Mouse (Mus musculus) adrenal gland, postnatal 10 days (tissue): ENCODE data around the gene Naa25. TPM values are rescaled to one million over a fixed set of nuclear protein-coding genes. Genes with fewer than 3 reads are reported as not detected.
"Not testable (repeated sequence)": the region's sequence is repeated elsewhere in the genome, so short reads cannot be mapped to it uniquely, and the experiment has no call there.

ENCODE experiments used
- DNase-seq: peaks from one replicate; pipeline ENCODE4 v3.0.0; 2021; ENCODE audit warnings: mixed read lengths
- long read RNA-seq, 2 experiments: library from polyadenylated mRNA; stranded (forward); transcript quantifications; one replicate each; pipeline ENCODE4 v2.0.0; 2021
- total RNA-seq, 2 experiments: library from RNA; stranded (reverse); gene quantifications; 2 replicates each; pipeline ENCODE4 v1.2.3; 2021

Naa25 gene
- total RNA-seq: 10 to 100 TPM; 31.0 to 32.1 TPM
- long read RNA-seq, experiment 1, full-length matches to known transcripts: 11 of 69 reads
- long read RNA-seq, experiment 1, partial matches to known transcripts: 43 of 69 reads
- long read RNA-seq, experiment 1, other reads (novel, unspliced or antisense): 15 of 69 reads
- long read RNA-seq, experiment 2, full-length matches to known transcripts: 13 of 24 reads
- long read RNA-seq, experiment 2, partial matches to known transcripts: 7 of 24 reads
- long read RNA-seq, experiment 2, other reads (novel, unspliced or antisense): 4 of 24 reads

DNA sequence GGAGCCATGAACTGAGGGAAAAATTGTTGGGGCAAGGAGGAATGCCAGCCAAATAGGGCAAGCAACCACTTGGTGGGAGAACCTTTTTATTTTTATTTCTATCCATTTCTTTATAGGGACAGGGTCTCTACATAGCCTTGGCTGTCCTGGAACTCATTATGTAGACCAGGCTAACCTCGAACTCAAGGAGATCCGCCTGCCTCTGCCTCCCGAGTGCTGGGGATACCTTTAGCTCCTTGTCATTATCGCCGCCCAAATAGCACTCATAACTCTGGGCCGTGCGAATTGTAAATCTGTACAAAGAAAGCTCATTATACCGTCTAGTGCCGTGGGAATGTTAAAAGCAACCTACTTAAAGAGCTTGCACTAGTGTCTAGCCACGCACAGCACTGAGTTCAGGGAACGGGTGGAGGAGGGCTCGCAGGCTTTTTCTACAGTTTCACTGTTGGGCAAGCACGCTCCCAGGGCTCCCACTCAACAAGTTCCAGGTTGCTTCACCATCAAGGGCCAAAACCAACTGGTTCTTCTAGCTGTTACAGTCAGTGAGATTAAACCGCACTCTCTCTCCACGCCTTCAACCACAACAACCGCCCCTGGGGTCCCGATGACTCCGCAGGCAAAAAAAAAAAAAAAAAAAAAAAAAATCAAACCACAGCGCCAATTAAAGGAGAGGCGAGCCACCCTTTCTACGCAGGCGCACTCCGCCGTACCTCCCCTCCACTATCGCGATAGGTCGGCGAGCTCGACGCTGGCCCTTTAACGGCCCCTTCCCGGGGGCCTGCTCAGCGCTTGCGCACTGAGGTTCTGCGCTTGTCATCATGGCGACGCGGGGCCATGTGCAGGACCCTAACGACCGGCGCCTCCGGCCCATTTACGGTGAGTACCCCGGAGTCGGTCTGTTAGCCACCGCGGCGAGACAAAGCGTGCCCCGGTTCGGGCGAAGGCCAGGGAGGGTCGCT lies at the start of gene Naa25:
Naa25 (plus strand) TSS at position 750 of the 959 bp plus-strand sequence.
- peak; percentile 97 for DNase-seq

DNA sequence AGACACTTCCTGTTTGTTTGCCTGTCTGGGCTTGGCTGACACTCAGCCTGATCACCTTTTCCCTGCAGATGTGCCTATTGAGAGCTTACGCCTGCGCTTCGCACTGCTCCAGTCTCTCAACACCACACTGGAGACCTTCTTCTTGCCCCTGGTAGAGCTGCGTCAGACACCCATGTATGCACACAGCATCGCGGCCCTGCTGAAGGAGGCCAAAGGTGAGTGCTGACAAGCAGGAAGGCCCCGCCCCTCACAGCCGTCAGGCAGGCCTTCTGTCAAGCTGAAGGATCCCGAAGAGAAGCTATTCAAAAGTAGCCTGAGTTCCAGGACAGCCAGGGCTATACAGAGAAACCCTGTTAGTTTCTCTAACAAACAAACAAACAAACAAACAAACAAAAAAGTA lies 38.5 kb upstream of the Naa25 start:
- no peak for DNase-seq

DNA sequence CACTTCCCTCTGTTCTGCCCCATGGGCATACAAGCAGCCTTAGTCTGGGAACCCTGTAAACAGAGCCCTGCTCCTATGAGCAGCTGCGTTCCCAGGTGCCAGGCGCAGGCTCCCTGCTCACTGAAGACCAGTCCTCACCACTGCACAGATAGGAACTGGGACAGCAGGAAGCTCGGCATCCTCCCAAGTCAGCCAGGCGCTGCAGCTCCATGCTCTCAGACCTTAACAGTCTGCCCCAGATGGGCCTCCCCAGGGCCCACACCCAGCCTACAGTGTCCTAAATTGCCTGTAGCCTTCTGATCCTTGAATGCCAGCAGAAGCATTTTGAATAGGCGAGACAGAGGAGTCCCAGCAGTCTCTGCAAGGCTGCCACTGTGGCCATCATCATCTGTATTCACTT lies 36.0 kb upstream of the Naa25 start:
- no peak for DNase-seq

DNA sequence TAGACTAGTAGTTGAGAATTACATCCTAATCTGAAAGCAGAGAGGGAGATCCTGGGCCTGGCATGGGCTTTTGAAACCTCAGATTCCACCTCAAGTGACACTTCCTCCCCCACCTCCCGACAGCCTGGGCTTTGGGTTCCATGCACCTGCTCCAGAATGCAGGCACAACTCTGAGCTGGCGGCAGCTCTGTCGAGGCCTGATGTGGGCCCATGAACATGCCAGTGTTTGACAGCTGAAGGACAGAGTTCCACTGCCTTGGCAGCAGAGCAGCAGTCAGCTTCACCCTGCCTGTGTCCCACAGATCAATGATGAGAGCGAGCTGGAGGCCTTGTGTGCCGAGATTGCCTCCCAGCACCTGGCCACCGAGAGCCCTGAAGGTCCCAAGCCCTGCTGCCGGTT lies 34.3 kb upstream of the Naa25 start:
- peak; percentile 27 for DNase-seq

GRCm38 (mm10) chr5:121366449-121367225 lies 31.1 kb upstream of the Naa25 start:
- DNase-seq: no peak

GRCm38 (mm10) chr5:121367255-121367654 lies 30.5 kb upstream of the Naa25 start:
- no peak for DNase-seq

DNA sequence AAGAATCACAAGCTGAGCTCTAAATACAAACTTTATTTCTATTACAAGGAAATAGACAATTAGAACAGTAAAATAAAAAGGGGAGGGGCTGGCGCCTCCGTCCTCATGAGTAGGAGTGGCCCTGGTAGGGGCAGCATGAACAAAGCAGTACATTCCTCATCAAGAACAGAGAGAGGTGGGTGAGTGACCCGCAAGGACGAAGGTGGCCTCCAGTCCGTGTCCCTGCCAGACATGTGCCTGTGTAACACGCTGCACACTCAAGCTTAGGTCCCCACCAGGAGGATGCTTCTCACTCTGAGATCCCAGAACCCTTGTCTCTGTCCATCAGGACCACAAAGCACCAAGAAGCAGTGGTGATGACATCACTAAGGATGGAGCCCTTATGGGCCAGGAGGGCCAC lies 26.0 kb upstream of the Naa25 start:
- no peak for DNase-seq

DNA sequence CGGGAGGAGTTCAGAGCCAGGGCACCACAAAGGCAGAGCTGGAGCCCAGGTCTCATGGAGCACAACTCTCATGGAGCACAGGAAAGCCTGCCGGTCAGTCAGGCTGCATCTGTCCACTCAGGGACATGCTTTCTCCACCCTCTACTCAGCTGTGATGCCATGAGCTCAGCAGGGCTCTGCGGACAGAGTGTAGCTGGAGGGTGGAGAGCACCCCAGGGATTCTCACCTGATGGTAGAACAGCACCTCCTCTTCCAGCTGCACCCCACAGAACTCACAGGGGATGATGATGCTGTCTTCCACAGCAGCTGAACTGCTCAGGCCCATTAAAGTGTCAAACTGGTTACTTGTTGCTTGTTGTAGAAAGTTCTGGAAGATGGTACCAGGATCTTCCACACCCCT lies 22.9 kb upstream of the Naa25 start:
- no peak for DNase-seq

GRCm38 (mm10) chr5:121376972-121377371 lies 20.8 kb upstream of the Naa25 start:
- not testable (repeated sequence) for DNase-seq

GRCm38 (mm10) chr5:121378678-121379256 lies 19.0 kb upstream of the Naa25 start:
- DNase-seq: no peak

DNA sequence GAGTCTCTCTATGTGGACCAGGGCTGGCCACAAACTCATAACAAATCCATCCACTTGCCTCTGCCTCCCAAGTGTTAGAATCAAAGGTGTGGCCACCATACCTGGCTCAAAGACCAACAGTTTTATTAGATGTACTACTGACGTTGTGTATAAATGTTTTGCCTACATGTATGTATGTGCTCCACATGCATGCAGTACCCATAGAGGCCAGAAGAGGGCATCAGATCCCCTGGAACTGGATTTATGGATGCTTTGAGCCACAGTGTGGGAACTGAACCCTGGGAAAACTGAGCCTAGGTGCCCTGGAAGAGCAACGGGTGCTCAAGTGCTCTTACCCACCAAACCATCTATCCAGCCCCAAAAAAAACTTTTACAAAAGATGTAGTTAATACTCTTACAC lies 17.0 kb upstream of the Naa25 start:
- DNase-seq: no peak

GRCm38 (mm10) chr5:121383857-121384756 lies 13.6 kb upstream of the Naa25 start:
- DNase-seq: no peak

- DNase-seq: no peak
Observed at GRCm38 (mm10) chr5:121384757-121385460, 12.8 kb upstream of the Naa25 start.

DNA sequence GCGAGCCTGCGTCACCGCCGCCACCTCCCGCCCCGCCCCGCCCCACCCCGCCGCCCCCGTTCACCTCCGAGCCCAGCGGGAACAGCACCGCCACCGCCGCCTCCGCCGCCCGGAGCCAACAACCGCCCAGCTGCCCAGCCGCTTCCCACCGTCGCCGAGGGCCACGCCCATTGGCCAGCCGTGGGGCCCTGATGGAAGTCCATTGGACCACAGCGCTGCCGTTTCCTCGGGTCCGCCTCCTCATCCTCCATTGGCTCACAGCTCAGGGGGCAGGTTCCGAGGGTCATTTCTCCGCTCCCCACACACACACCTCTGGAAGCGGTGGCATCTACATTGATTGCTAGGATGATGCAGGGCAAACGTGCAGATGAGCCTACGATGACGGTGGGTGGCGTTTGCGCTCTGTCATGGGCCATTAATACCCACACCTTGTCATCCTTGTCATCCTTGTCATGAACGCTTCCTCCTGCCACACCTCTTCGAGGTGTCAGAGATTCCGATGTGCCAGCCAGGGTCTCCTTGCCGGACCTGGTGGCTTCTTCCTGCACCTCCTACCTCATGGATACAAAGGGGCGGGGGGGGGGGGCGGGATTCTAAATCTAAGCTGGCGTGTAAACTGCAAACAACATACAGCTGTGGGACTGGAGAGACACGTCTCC lies 12.1 kb upstream of the Naa25 start, which contains the start of gene Trafd1:
Trafd1 (minus strand) TSS at position 172 of the 659 bp plus-strand sequence.
- DNase-seq: peak; percentile 97

- no peak for DNase-seq
Observed at GRCm38 (mm10) chr5:121386120-121386909, 11.4 kb upstream of the Naa25 start.

GRCm38 (mm10) chr5:121387126-121387525 lies 10.6 kb upstream of the Naa25 start:
- peak; percentile 59 for DNase-seq

DNA sequence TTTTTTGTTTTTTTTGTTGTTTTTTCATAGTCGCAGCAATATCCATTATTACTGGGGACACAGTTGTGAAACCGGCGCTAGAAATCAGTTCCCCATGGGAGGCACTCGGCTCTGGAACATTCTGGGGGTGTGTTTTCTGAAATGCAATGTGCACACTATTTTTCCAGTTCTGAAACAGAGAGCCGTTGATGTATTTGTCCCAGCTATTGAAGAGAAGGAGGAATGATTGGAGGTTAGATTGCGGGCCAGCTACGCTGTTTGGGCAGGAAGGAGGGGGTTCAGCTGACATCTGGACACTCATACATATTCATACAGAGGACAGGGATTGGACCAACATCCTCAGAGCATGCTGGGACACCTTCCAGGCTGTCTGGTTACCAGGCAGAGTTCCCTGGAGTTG lies 8.6 kb upstream of the Naa25 start:
- DNase-seq: peak; percentile 47

DNA sequence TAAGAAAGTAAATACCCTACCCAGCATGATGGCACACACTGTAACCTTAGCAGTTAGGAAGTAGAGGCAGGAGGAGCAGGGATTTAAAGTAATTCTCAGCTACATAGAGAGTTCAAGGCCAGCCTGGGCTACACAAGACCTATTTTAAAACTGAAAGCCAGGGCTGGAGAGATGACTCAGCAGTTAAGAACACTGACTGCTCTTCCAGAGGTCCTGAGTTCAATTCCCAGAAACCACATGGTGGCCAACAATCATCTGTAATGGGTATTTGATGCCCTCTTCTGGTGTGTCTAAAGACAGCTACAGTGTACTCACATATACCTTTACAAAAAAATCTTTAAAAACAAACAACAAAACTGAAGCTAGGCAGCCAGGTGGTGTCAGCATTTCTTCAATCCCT lies 8.0 kb upstream of the Naa25 start:
- DNase-seq: no peak
